Mouse (Mus musculus): Measurements from ENCODE around the gene Dedd.
"Not testable (repeated sequence)": the region's sequence is repeated elsewhere in the genome, so short reads cannot be mapped to it uniquely, and the experiment has no call there.

Dedd gene

DNA sequence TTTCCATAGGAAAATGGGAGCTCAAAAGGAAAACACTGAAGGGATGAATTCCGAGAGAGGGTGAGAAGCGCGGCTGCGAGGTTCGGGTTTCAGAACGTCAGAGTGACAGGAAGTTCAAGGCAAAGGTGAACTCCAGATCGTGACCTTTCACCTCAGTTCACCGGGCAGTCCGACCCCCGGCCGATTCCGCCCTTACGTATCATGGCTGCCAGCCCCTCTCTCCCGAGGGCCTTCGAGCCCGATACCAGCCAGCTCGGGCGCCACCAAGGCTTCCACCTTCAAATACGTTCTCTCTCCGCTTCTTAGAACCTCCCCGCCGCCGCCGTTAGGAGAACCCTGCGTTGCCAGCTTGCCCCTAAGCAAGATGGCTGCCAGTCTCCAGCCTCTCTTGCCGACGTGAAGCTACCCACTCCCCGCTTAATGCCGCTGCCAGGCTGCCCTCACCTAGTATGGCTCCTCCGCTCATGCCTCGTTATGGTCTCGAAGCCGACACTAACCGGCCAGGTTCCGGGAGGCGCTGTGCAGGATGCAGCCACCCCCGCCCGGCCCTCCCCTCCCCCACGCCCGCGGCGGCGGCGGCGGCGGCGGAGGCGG, at the start of gene Dedd:
Gene Dedd (plus strand): TSS at position 307 of the 594 bp plus-strand sequence.
- DNase-seq (ENCODE audit: extremely low read depth, low read depth, low spot score): peak; percentile 71

DNA sequence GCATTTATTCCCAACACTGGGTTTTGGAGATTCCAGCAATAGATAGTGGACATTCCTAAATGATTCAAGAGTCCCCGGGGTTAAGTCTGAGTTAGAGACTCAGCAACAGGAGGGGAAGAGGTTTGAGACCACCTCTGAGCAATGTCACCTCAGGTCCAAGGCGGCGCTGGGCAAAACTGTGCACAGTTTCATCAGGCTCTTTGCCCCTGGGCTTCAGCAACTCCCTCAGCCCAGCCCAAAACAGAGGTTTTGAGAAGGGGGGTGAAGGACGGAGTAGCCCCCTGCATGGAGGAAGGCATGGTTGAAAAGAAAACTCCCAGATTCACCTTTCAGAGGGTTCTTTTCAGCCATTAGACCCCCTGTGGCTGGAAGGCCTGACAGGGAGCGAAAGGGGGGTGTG, 49.2 kb upstream of the Dedd start:
- no peak for DNase-seq (ENCODE audit: extremely low read depth, low read depth, low spot score)

DNA sequence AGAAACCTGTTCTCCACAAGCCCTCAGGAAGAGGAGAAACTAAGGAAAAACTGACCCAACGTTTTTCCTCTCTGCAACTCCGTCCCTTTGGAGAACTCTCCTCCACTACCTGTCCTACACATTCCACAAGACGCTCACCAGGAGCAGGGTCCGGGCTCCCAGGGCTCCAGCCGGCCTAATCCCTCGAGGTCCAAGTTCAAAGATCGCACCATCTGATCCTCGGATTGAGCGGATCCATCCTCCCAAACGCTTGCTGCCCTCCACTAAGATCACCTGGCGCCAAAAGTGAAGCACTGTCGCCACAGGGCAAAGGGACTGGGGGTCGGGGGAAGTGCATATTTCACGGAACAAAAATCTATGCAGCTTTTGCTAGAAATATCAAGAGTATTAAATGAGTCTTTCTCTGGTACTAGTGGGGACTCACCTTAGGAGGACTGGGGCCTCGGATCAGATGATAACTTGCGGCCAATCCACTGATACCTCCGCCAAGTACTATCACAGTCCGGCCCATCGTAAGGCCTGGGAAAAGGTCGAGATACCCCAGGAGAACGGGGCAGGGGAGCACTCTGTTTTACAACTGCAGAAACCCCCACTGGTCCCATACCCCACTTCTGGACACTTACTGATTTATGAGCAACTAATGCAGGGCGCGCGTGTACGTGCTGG, 48.6 kb upstream of the Dedd start:
- no peak for DNase-seq (ENCODE audit: extremely low read depth, low read depth, low spot score)

DNA sequence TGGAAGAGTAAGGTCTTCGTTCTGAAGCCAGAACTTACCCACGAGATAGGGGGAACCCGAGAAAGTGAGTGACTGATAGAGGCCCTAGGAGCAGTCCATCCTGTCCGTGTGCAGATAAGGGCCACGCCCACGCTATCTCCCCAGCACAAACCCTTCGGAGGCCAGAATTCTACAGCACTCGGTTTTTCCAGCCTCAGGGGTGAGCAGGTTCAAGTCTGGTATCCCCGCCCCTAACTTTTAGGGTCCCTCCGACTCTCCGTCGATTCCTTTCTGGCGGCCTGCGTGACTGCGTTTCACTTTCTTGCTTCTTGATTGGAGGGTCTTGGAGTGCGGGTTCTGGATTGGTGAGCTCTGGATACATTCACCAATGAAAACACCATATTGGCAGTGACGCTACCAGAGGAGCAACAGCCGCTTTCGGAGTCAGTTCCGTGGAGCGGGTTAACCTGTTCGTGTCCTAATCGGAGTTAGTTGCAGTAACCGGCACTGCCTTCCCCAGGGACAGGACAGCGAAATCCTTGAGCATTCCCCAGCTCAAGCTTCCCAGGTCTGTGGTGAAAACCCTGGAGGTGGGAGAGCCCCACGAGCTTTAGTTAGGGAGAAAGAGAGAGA, 47.9 kb upstream of the Dedd start, which contains the start of gene Ppox:
Gene Ppox (minus strand): TSS at position 271 of the 612 bp plus-strand sequence.
- DNase-seq (ENCODE audit: extremely low read depth, low read depth, low spot score): peak; percentile 93

GRCm38 (mm10) chr1:171281528-171281923, 47.4 kb upstream of the Dedd start:
- DNase-seq (ENCODE audit: extremely low read depth, low read depth, low spot score): no peak

GRCm38 (mm10) chr1:171282086-171282805, 46.7 kb upstream of the Dedd start:
- no peak for DNase-seq (ENCODE audit: extremely low read depth, low read depth, low spot score)

DNA sequence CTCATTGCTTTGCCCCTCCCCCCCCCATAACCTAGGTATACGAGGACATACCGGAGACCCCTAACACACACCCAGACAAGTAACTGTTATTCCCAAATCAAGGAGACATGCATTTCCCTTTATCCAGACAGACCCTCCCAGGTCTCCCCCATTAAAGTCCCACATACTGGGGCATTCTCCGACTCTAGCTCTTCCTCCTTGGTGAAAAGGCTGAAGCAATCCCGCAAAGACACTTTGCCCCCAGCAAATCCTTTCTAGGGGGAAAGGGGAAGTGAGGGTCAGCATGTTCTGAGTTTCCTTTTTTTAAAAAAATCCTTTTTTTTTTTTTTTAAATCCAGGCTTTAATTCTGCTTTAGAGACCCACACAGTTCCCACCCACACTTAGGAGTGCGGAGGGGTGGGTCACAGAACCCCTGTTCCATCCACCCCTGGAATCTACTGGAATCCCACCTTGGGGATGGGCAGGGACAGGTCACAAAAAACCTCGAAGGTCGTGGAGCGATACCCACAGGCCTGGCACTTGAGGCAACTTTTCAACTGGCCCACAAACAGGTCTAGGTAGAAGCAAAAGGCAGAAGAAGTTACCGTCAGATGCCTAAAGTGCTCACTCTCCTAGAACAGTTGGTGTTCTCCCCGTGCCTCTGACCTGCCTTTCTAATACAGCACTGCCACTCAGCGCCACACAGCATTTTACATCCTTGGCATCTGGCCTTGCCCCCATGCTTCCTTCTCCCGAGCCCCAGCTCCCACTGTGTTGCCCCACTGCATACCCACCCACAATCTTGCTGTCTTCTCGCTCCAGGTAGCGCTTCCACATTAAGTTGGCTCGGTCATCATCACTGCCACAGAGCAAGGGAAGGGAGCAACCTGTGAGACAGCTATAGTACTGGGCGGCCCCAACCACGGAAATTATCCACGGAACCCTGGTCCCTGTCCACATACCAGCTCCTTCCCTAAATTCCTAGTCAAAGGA, 45.5 kb upstream of the Dedd start:
- no peak for DNase-seq (ENCODE audit: extremely low read depth, low read depth, low spot score)

DNA sequence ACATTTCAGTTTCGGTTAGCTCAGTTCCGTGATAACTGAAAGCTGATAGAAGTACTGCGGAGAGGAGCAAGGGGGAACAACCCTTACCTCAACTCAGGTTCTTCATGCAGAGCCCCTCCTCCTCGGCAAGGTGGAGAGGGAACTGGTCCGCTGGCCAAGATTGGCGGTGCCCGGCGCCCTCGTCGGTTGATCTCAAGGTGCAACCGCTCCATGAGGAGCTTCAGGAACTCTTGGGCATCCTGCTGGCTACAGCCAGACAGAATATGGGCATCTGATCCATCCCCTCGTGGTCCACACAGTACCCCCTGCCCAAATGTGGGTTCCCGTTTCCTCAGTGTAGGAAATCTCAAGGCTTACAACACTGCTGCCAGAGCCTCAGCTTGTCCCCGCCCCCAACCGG, 44.5 kb upstream of the Dedd start:
- no peak for DNase-seq (ENCODE audit: extremely low read depth, low read depth, low spot score)

GRCm38 (mm10) chr1:171285096-171285892, 43.7 kb upstream of the Dedd start:
- DNase-seq (ENCODE audit: extremely low read depth, low read depth, low spot score): no peak

GRCm38 (mm10) chr1:171286517-171286916, 42.4 kb upstream of the Dedd start:
- DNase-seq (ENCODE audit: extremely low read depth, low read depth, low spot score): no peak

DNA sequence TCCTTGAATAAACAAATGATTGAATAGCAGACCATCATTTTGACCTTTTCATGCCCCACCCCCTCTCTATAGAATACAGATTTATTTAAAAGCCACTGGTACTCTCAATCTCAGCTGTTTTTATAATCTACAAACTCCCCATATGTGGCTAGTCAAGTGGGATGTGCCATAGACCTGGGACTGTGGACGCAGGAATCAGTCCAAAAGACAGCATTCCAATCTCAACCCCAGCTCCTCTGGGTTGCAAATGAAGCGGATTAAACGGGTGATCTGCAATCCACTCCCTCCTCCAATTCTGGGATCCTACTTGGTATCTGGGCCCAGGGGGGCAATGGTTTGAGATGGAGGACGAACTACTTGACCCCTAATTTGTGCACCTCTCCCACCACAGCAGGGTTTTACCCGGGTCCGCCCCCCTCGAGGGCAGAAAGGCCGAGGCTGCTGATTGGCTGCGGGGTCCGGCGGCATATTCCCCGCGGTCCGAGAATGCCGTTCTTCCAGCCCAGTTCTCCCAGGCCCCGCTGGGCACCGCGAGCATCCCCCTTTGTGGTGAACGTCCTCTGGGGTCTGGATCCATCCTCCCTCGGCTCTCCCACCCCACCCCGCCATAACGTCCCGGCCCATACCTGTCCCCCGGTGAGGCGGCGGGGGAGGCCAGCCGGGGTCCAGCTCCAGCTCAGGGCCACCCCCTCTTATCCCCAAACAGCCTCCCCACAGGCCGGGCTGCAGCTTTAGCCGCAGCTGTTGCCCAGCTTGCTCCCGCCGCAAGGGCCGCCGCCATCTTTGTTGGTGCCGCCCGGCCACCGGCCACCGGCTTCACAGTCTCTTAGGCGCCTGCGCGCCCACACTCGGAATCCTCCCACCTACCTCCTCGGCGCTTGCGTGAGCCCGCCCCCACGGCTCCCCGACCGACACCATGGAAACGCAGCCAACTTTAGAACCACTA, 41.5 kb upstream of the Dedd start, which contains the start of gene Usp21:
Gene Usp21 (minus strand): TSS at position 856 of the 946 bp plus-strand sequence.
- DNase-seq (ENCODE audit: extremely low read depth, low read depth, low spot score): no peak

- DNase-seq (ENCODE audit: extremely low read depth, low read depth, low spot score): no peak
Measured at GRCm38 (mm10) chr1:171288328-171288727, 40.6 kb upstream of the Dedd start.

GRCm38 (mm10) chr1:171293351-171293750, 35.6 kb upstream of the Dedd start:
- no peak for DNase-seq (ENCODE audit: extremely low read depth, low read depth, low spot score)

GRCm38 (mm10) chr1:171293906-171294297, 35.0 kb upstream of the Dedd start:
- DNase-seq (ENCODE audit: extremely low read depth, low read depth, low spot score): no peak

- DNase-seq (ENCODE audit: extremely low read depth, low read depth, low spot score): no peak
Measured at GRCm38 (mm10) chr1:171294298-171295062, 34.5 kb upstream of the Dedd start, which contains the start of gene Ufc1. TSS of gene Ufc1 (minus strand) at chr1:171295024.

DNA sequence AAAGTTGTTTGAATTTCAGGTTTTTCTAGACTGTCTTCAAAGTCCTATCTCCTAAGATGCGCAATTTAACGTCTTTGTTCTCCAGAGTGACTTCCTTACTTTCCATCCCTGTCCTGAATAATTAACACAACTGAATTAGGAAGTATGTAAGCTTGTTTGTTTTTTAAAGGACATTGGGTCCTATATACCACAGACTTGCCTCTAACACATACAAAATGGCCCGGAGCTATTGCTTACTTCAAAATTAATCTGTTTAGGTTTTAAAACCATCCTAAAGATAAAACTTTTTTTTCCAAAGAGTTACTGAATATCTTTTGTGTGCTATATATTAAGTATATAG, 33.9 kb upstream of the Dedd start:
- no peak for DNase-seq (ENCODE audit: extremely low read depth, low read depth, low spot score)

GRCm38 (mm10) chr1:171298226-171298625, 30.7 kb upstream of the Dedd start:
- DNase-seq (ENCODE audit: extremely low read depth, low read depth, low spot score): no peak

- DNase-seq (ENCODE audit: extremely low read depth, low read depth, low spot score): not testable (repeated sequence)
Measured at GRCm38 (mm10) chr1:171306157-171306556, 22.8 kb upstream of the Dedd start.

Data from fat pad, adult 2 months (tissue).